Mouse (Mus musculus) forebrain, postnatal 0 days (tissue): ENCODE measurements around the gene Rdh12. TPM values are rescaled to one million over a fixed set of nuclear protein-coding genes. Genes with fewer than 3 reads are reported as not detected.

ENCODE experiments used
- ATAC-seq: fragments of 200-750 bp; cut with Nextera tagmentation; 2 replicates; pipeline ENCODE4 v1.8.0; 2017; ENCODE audit warnings: mild to moderate bottlenecking, moderate library complexity
- DNase-seq: peaks from one replicate; pipeline ENCODE4 v3.0.0-alpha.2; 2015
- H3K27ac ChIP-seq: fragments of 300-500 bp; sonication (generic); 2 replicates; pipeline ENCODE4 v1.5.1; 2014; ENCODE audit warnings: low read depth, mild to moderate bottlenecking, antibody characterized with exemption, low read length, moderate library complexity, mixed read lengths
- H3K27me3 ChIP-seq: fragments of 300-500 bp; sonication (generic); 2 replicates; pipeline ENCODE4 v1.6.1; 2014; ENCODE audit warnings: mild to moderate bottlenecking, low read length, mixed read lengths; ENCODE audit not compliant: insufficient read depth
- H3K36me3 ChIP-seq: fragments of 300-500 bp; sonication (generic); 2 replicates; pipeline ENCODE4 v1.6.1; 2014; ENCODE audit warnings: mild to moderate bottlenecking, moderate library complexity; ENCODE audit not compliant: insufficient read depth
- H3K4me1 ChIP-seq: fragments of 300-500 bp; sonication (generic); 2 replicates; pipeline ENCODE4 v1.6.1; 2014; ENCODE audit warnings: antibody characterized with exemption; ENCODE audit not compliant: insufficient read depth
- H3K4me2 ChIP-seq: fragments of 300-500 bp; sonication (generic); 2 replicates; pipeline ENCODE4 v1.6.1; 2014; ENCODE audit warnings: low read depth, mild to moderate bottlenecking, moderate library complexity
- H3K4me3 ChIP-seq: fragments of 300-500 bp; sonication (generic); 2 replicates; pipeline ENCODE4 v1.5.1; 2014; ENCODE audit warnings: low read depth, low read length, mixed read lengths
- H3K9ac ChIP-seq: fragments of 300-500 bp; sonication (generic); 2 replicates; pipeline ENCODE4 v1.6.1; 2014; ENCODE audit warnings: mild to moderate bottlenecking
- H3K9me3 ChIP-seq: fragments of 300-500 bp; sonication (generic); 2 replicates; pipeline ENCODE4 v1.6.1; 2016; ENCODE audit warnings: low read length
- CTCF ChIP-seq: sonication (generic); IDR thresholded peaks from 2 replicates; pipeline ENCODE4 v1.5.1; 2016; ENCODE audit warnings: antibody characterized with exemption, control low read depth, low read depth
- WGBS: fragments of 180-500 bp; shearing (Covaris S2); extraction: QIAGEN DNeasy Blood & Tissue Kit; methylation state at CpG from one replicate; pipeline ENCODE4 v1.1.7; 2014; 5-methylcytosine and 5-hydroxymethylcytosine counted together
- polyA plus RNA-seq: library from polyadenylated mRNA; unstranded; fragments of >200 nt; fragmentation: Nextera tagmentation; extraction: Ambion mirVana; gene quantifications from 2 replicates; pipeline ENCODE4 v1.2.1, GENCODE M21; 2015
- total RNA-seq: library from RNA; depleted of rRNA; stranded (reverse); fragments of >200 nt; gene quantifications from 2 replicates; pipeline ENCODE4 v1.2.3, GENCODE M21; 2014; rRNA removed

Rdh12 gene
- total and polyA plus RNA-seq, 2 experiments from 2014 or later: 1.1 to 1.2 TPM

- H3K9me3 ChIP-seq: no peaks in the 10 kb centered on the region
- H3K9ac ChIP-seq: no peak overlapping the region
- no peak for TF ChIP-seq CTCF
- no peak overlapping the region for H3K4me3 ChIP-seq
- H3K4me2 ChIP-seq: no peak overlapping the region
- DNase-seq (no peak), ATAC-seq (no peak)
- no peaks in the 10 kb centered on the region for H3K4me1 ChIP-seq
- WGBS: 96% methylated on average over 9 of the region's 9 CpGs
- peaks cover 79% of the 10 kb centered on the region for H3K36me3 ChIP-seq
- H3K27ac ChIP-seq: no peak overlapping the region
- no peaks in the 10 kb centered on the region for H3K27me3 ChIP-seq
These were observed 44.8 kb downstream of the Rdh12 start for GRCm38 (mm10) chr12:79253294-79254053.

- ATAC-seq: no peak
- H3K27ac ChIP-seq: no peak overlapping the region
- no peak for TF ChIP-seq CTCF
- 97% methylated on average over 10 of the region's 10 CpGs for WGBS
- no peak overlapping the region for H3K9ac ChIP-seq
- H3K4me3 ChIP-seq: no peak overlapping the region
- no peak overlapping the region for H3K4me2 ChIP-seq
- no peaks in the 10 kb centered on the region for H3K27me3 ChIP-seq
- H3K4me1 ChIP-seq: no peaks in the 10 kb centered on the region
- no peak for DNase-seq
- H3K9me3 ChIP-seq: no peaks in the 10 kb centered on the region
- H3K36me3 ChIP-seq: peaks cover 72% of the 10 kb centered on the region
These were observed 46.3 kb downstream of the Rdh12 start for GRCm38 (mm10) chr12:79254975-79255374.

GRCm38 (mm10) chr12:79260154-79260553 is 51.4 kb downstream of the Rdh12 start:
- 96% methylated on average over 2 of the region's 2 CpGs for WGBS
- DNase-seq: no peak
- H3K36me3 ChIP-seq: peaks cover 70% of the 10 kb centered on the region
- no peak overlapping the region for H3K9ac ChIP-seq
- H3K27me3 ChIP-seq: no peaks in the 10 kb centered on the region
- no peak for ATAC-seq
- H3K27ac ChIP-seq: no peak overlapping the region
- no peak overlapping the region for H3K4me2 ChIP-seq
- H3K4me1 ChIP-seq: no peaks in the 10 kb centered on the region
- no peak for TF ChIP-seq CTCF
- no peak overlapping the region for H3K4me3 ChIP-seq
- no peaks in the 10 kb centered on the region for H3K9me3 ChIP-seq

GRCm38 (mm10) chr12:79261035-79261434 is 52.3 kb downstream of the Rdh12 start:
- H3K4me2 ChIP-seq: no peak overlapping the region
- peaks cover 77% of the 10 kb centered on the region for H3K36me3 ChIP-seq
- peak; percentile 58 for TF ChIP-seq CTCF
- ATAC-seq (no peak), DNase-seq (peak; percentile 33)
- no peak overlapping the region for H3K27ac ChIP-seq
- 54% methylated on average over 5 of the region's 5 CpGs for WGBS
- H3K4me1 ChIP-seq: no peaks in the 10 kb centered on the region
- H3K9me3 ChIP-seq: no peaks in the 10 kb centered on the region
- no peaks in the 10 kb centered on the region for H3K27me3 ChIP-seq
- no peak overlapping the region for H3K4me3 ChIP-seq
- no peak overlapping the region for H3K9ac ChIP-seq

Other genes starting within 250 kb of the Rdh12 start
- 111 and 153 TPM in 2 replicates for gene Tmem229b, start 201.3 kb upstream of the Rdh12 start, total RNA-seq
- 47.5 and 54.8 TPM in 2 replicates for gene Tmem229b, start 201.3 kb upstream of the Rdh12 start, polyA plus RNA-seq
- 3.8 and 4.8 TPM in 2 replicates for gene Plekhh1, start 179.8 kb upstream of the Rdh12 start, total RNA-seq
- gene Plekhh1, start 179.8 kb upstream of the Rdh12 start, polyA plus RNA-seq: 0.47 and 0.86 TPM in 2 replicates
- 14.0 and 15.5 TPM in 2 replicates for gene Pigh, start 119.3 kb upstream of the Rdh12 start, total RNA-seq
- gene Pigh, start 119.3 kb upstream of the Rdh12 start, polyA plus RNA-seq: 6.9 and 12.7 TPM in 2 replicates
- gene Arg2, start 78.1 kb upstream of the Rdh12 start, total RNA-seq: 15.9 and 16.1 TPM in 2 replicates
- gene Arg2, start 78.1 kb upstream of the Rdh12 start, polyA plus RNA-seq: 19.6 and 22.7 TPM in 2 replicates
- 97.6 and 129 TPM in 2 replicates for gene Vti1b, start 36.2 kb upstream of the Rdh12 start, total RNA-seq
- gene Vti1b, start 36.2 kb upstream of the Rdh12 start, polyA plus RNA-seq: 218 and 236 TPM in 2 replicates
- 48.3 and 52.2 TPM in 2 replicates for gene Rdh11, start 16.6 kb upstream of the Rdh12 start, total RNA-seq
- gene Rdh11, start 16.6 kb upstream of the Rdh12 start, polyA plus RNA-seq: 35.1 and 38.4 TPM in 2 replicates
- gene Zfyve26, start 87.4 kb downstream of the Rdh12 start, total RNA-seq: 13.1 and 25.2 TPM in 2 replicates
- gene Zfyve26, start 87.4 kb downstream of the Rdh12 start, polyA plus RNA-seq: 1.9 and 4.4 TPM in 2 replicates
- 0.23 and 0.62 TPM in 2 replicates for gene Rad51b, start 88.4 kb downstream of the Rdh12 start, total RNA-seq
- 0.72 and 1.1 TPM in 2 replicates for gene Rad51b, start 88.4 kb downstream of the Rdh12 start, polyA plus RNA-seq